Mouse (Mus musculus) bone marrow, adult 2 months (tissue): Measurements from ENCODE around the gene Mthfsd.

ENCODE experiments used
- CTCF ChIP-seq: fragments of 200-500 bp; IDR thresholded peaks from 2 replicates; pipeline ENCODE4 v1.5.1; 2011; ENCODE audit warnings: low read length, control low read depth; ENCODE audit not compliant: control insufficient read depth, insufficient read depth
- POLR2A ChIP-seq: fragments of 200-500 bp; IDR thresholded peaks from 2 replicates; pipeline ENCODE4 v1.6.1; 2011; ENCODE audit warnings: low read depth, mild to moderate bottlenecking, control low read depth, low read length, borderline replicate concordance; ENCODE audit not compliant: control insufficient read depth

GRCm38 (mm10) chr8:121125311-121125876 lies 17.2 kb upstream of the Mthfsd start:
- TF ChIP-seq CTCF: no peak
- no peak for TF ChIP-seq POLR2A
